In genomic region chr1:119119863-119120569, GRCm38 (mm10) we compare ENCODE assay signal across 9 mouse cellular contexts.
DNase-seq lines count a peak whose midpoint lies in the region; ATAC-seq and TF ChIP-seq lines count a peak whose summit lies in the region.
"Had no signal": no experiment of that assay in that cellular context is flagged by ENCODE, and none has a peak within 500 bp of the region (broad histone marks: within the 10 kb centered on the region; RNA-seq: fewer than 3 reads in every experiment).

No protein-coding gene starts in this region.

- peaks cover 47% of the 10 kb centered on the region for H3K9me3 ChIP-seq in G1E (replicated peaks)

- no peak for TF ChIP-seq CTCF in G1E (IDR thresholded peaks at IDR 0.05; ENCODE audit: low read depth, low read length)

- H3K27me3 ChIP-seq in G1E (ENCODE audit: insufficient read depth, low read length) = no peaks in the 10 kb centered on the region; the same call in 1 of the 2 replicates

- peak overlapping the region; percentile 9; the same call in 1 of the 2 replicates for H3K4me3 ChIP-seq in G1E (ENCODE audit: low read depth, low read length)

- peaks cover 21% of the 10 kb centered on the region for H3K36me3 ChIP-seq in G1E (replicated peaks)

- ATAC-seq in G1E (ENCODE audit: extremely low read depth, insufficient number of reproducible peaks, low FRiP score, poor library complexity, severe bottlenecking) = peak; percentile 50
- no peak for ATAC-seq in frontal cortex, adult (ENCODE audit: low TSS enrichment)

- DNase-seq in kidney, postnatal 14 days = peak; percentile 19
- no peak for DNase-seq in kidney, adult 11 months
- DNase-seq in G1E (ENCODE audit: low spot score) = no peak
- DNase-seq in c-Kit-positive CD71-negative TER-119-negative erythroid progenitor cells, embryonic 14.5 days (ENCODE audit: low read depth) = peak; percentile 3
- peak; percentile 43 for DNase-seq in lung, postnatal 10 days
- no peak for DNase-seq in right cerebral cortex, postnatal 25 days
- DNase-seq in layer of hippocampus, adult 9-11 months = no peak
- DNase-seq: heart, adult 11 months had no signal

- peaks cover 16% of the 10 kb centered on the region for H3K4me1 ChIP-seq in G1E (ENCODE audit: insufficient read depth, low read depth, low read length)

Comparison
In these comparisons a context has a peak if more than half of its experiments do, and no peak if none do; other contexts are left out.
1. DNase-seq: peak in kidney, postnatal 14 days (single experiment), c-Kit-positive CD71-negative TER-119-negative erythroid progenitor cells, embryonic 14.5 days (single experiment) and lung, postnatal 10 days (single experiment); none in kidney, adult 11 months (single experiment), G1E (single experiment), right cerebral cortex, postnatal 25 days (single experiment) and layer of hippocampus, adult 9-11 months (single experiment).